Mouse (Mus musculus): ENCODE data around the gene 1300017J02Rik.

GRCm38 (mm10) chr9:103275676-103276075 is 29.2 kb downstream of the 1300017J02Rik start:
- TF ChIP-seq CTCF (IDR thresholded peaks at IDR 0.05; ENCODE audit: low read depth, low read length) (no peak), POLR2A (IDR thresholded peaks at IDR 0.05; ENCODE audit: insufficient read depth, low read length) (no peak)

Data from ES-Bruce4 (cell line).